Mouse (Mus musculus) gastrocnemius, postnatal 4 days (tissue): ENCODE data around the gene Smdt1. TPM values are rescaled to one million over a fixed set of nuclear protein-coding genes. Genes with fewer than 3 reads are reported as not detected.

ENCODE experiments used
- microRNA-seq: library from miRNA; unstranded; fragments of <30 nt; microRNA quantifications from one replicate; pipeline ENCODE4 v1.2.0, GENCODE M21; 2021
- total RNA-seq, 2 experiments: library from RNA; stranded (reverse); gene quantifications; 2 replicates each; pipeline ENCODE4 v1.2.3; 2021

Gene Smdt1
- total RNA-seq, 2 experiments from 2014 or later, result 135 to 144 TPM

Small RNAs within 50 kb of the gene (microRNA-seq; reads per million reads assigned to microRNA genes)
- not detected for gene Mir7684

Other genes starting within 250 kb of the Smdt1 start
- gene Ccdc134, start 211.0 kb upstream of the Smdt1 start, total RNA-seq, result 10 to 100 TPM; 45.5 to 49.4 TPM
- 10 to 100 TPM; 77.9 to 96.4 TPM for gene Srebf2, start 191.8 kb upstream of the Smdt1 start, total RNA-seq
- gene Shisa8, start 126.1 kb upstream of the Smdt1 start, total RNA-seq, result under 1 TPM in 1 of 2 experiments, not detected in 1; 0.23 TPM
- under 1 TPM in 1 of 2 experiments, not detected in 1; 0.66 TPM for gene Tnfrsf13c, start 114.6 kb upstream of the Smdt1 start, total RNA-seq
- gene Cenpm, start 94.2 kb upstream of the Smdt1 start, total RNA-seq, result 10 to 100 TPM in 1 of 2 experiments, 1 to 10 TPM in 1; 8.5 to 14.4 TPM
- not detected for gene 1500009C09Rik, start 86.6 kb upstream of the Smdt1 start, total RNA-seq
- 1 to 10 TPM; 1.2 to 1.9 TPM for gene Sept3, start 64.1 kb upstream of the Smdt1 start, total RNA-seq
- not detected for gene Wbp2nl, start 40.0 kb upstream of the Smdt1 start, total RNA-seq
- 10 to 100 TPM; 42.0 to 44.4 TPM for gene Naga, start within 50 bp of the Smdt1 start, total RNA-seq
- 10 to 100 TPM in 1 of 2 experiments, 1 to 10 TPM in 1; 8.7 to 10.9 TPM for gene Pheta2, start within 50 bp of the Smdt1 start, total RNA-seq
- gene Ndufa6, start 15.4 kb downstream of the Smdt1 start, total RNA-seq, result 100 to 1,000 TPM; 306 to 308 TPM
- 10 to 100 TPM; 17.3 to 17.9 TPM for gene Cyp2d22, start 41.3 kb downstream of the Smdt1 start, total RNA-seq
- gene Cyp2d11, start 55.1 kb downstream of the Smdt1 start, total RNA-seq, result under 1 TPM in 1 of 2 experiments, not detected in 1; 0.21 TPM
- under 1 TPM in 1 of 2 experiments, not detected in 1; 0.86 TPM for gene Cyp2d10, start 68.2 kb downstream of the Smdt1 start, total RNA-seq
- under 1 TPM in 1 of 2 experiments, not detected in 1; 0.23 TPM for gene Cyp2d9, start 94.5 kb downstream of the Smdt1 start, total RNA-seq
- not detected for gene Cyp2d12, start 216.1 kb downstream of the Smdt1 start, total RNA-seq